Mouse (Mus musculus): ENCODE results near the gene Tpte. TPM values are rescaled to one million over a fixed set of nuclear protein-coding genes. Genes with fewer than 3 reads are reported as not detected.
"Not testable (repeated sequence)": the region's sequence is repeated elsewhere in the genome, so short reads cannot be mapped to it uniquely, and the experiment has no call there.

Gene Tpte
- total and polyA plus RNA-seq, 3 experiments, result not detected

- Histone ChIP-seq H3K9me3 (replicated peaks; ENCODE audit: insufficient read depth, low read length) (no peaks in the 10 kb centered on the region), H3K36me3 (ENCODE audit: control insufficient read depth in 1 of 2, insufficient read depth in 2 of 2, low read length in 2 of 2) (no peaks in the 10 kb centered on the region), H3K4me3 (ENCODE audit: control insufficient read depth in 1 of 2, insufficient read depth in 1 of 2, low read depth in 2 of 2, low read length in 2 of 2) (no peak overlapping the region), H3K79me2 (ENCODE audit: control insufficient read depth, insufficient read depth, low read length, poor library complexity) (no peaks in the 10 kb centered on the region), H3K27ac (ENCODE audit: control insufficient read depth, low read depth, low read length) (no peak overlapping the region), H3K27me3 (ENCODE audit: control insufficient read depth in 1 of 2, insufficient read depth in 2 of 2, low read length in 2 of 2) (peaks cover 0 to 6% of the 10 kb centered on the region in 2 experiments; a peak in 3 of 4 replicates), H3K4me1 (ENCODE audit: control insufficient read depth in 1 of 2, insufficient read depth in 2 of 2, low read length in 2 of 2) (no peaks in the 10 kb centered on the region), H3K9ac (ENCODE audit: control insufficient read depth, low read depth, low read length, poor library complexity, severe bottlenecking) (no peak overlapping the region)
- no peak for DNase-seq (ENCODE audit: low read depth, low spot score)
- TF ChIP-seq MYC (IDR thresholded peaks at IDR 0.05; ENCODE audit: low read depth, low read length) (no peak), SIN3A (IDR thresholded peaks at IDR 0.05; ENCODE audit: low read length) (no peak), CHD1 (IDR thresholded peaks at IDR 0.05; ENCODE audit: low read depth, low read length) (no peak), HCFC1 (IDR thresholded peaks at IDR 0.05; ENCODE audit: low read depth, low read length) (no peak), MYB (IDR thresholded peaks at IDR 0.05; ENCODE audit: low read depth, low read length) (no peak), POLR2AphosphoS5 (IDR thresholded peaks at IDR 0.05; ENCODE audit: borderline replicate concordance, low read depth, low read length) (no peak), NELFE (IDR thresholded peaks at IDR 0.05; ENCODE audit: low read depth, low read length) (no peak), ZNF384 (IDR thresholded peaks at IDR 0.05; ENCODE audit: low read depth, low read length) (no peak), TCF12 (IDR thresholded peaks at IDR 0.05; ENCODE audit: low read depth, low read length) (no peak), ZMIZ1 (IDR thresholded peaks at IDR 0.05; ENCODE audit: low read depth, low read length) (no peak)
Measured at GRCm38 (mm10) chr8:22302326-22302725, 19.1 kb downstream of the Tpte start.

- no peak for DNase-seq (ENCODE audit: low read depth, low spot score)
- Histone ChIP-seq H3K4me3 (ENCODE audit: control insufficient read depth in 1 of 2, insufficient read depth in 1 of 2, low read depth in 2 of 2, low read length in 2 of 2) (no peak overlapping the region), H3K79me2 (ENCODE audit: control insufficient read depth, insufficient read depth, low read length, poor library complexity) (no peaks in the 10 kb centered on the region), H3K9ac (ENCODE audit: control insufficient read depth, low read depth, low read length, poor library complexity, severe bottlenecking) (no peak overlapping the region), H3K36me3 (ENCODE audit: control insufficient read depth in 1 of 2, insufficient read depth in 2 of 2, low read length in 2 of 2) (no peaks in the 10 kb centered on the region), H3K27ac (ENCODE audit: control insufficient read depth, low read depth, low read length) (no peak overlapping the region), H3K9me3 (replicated peaks; ENCODE audit: insufficient read depth, low read length) (no peaks in the 10 kb centered on the region), H3K27me3 (ENCODE audit: control insufficient read depth in 1 of 2, insufficient read depth in 2 of 2, low read length in 2 of 2) (peaks cover 0 to 4% of the 10 kb centered on the region in 2 experiments; a peak in 3 of 4 replicates), H3K4me1 (ENCODE audit: control insufficient read depth in 1 of 2, insufficient read depth in 2 of 2, low read length in 2 of 2) (no peaks in the 10 kb centered on the region)
- TF ChIP-seq RCOR1 (IDR thresholded peaks at IDR 0.05; ENCODE audit: low read depth, low read length), result no peak
- TF ChIP-seq CHD2 (IDR thresholded peaks at IDR 0.05; ENCODE audit: low read length), result no peak
- TF ChIP-seq ZMIZ1 (IDR thresholded peaks at IDR 0.05; ENCODE audit: low read depth, low read length), result no peak
- no peak for TF ChIP-seq E2F4 (IDR thresholded peaks at IDR 0.05; ENCODE audit: borderline replicate concordance, low read depth, low read length)
- no peak for TF ChIP-seq CHD1 (IDR thresholded peaks at IDR 0.05; ENCODE audit: low read depth, low read length)
- TF ChIP-seq MAZ (IDR thresholded peaks at IDR 0.05; ENCODE audit: low read depth, low read length), result no peak
- no peak for TF ChIP-seq MYB (IDR thresholded peaks at IDR 0.05; ENCODE audit: low read depth, low read length)
- no peak for TF ChIP-seq MAFK (IDR thresholded peaks at IDR 0.05; ENCODE audit: borderline replicate concordance, low read depth, low read length)
- TF ChIP-seq POLR2AphosphoS5 (IDR thresholded peaks at IDR 0.05; ENCODE audit: borderline replicate concordance, low read depth, low read length), result no peak
- no peak for TF ChIP-seq ZC3H11A (IDR thresholded peaks at IDR 0.05; ENCODE audit: low read depth, low read length)
- no peak for TF ChIP-seq TCF12 (IDR thresholded peaks at IDR 0.05; ENCODE audit: low read depth, low read length)
- no peak for TF ChIP-seq POLR2AphosphoS2 (IDR thresholded peaks at IDR 0.05; ENCODE audit: low read length)
- no peak for TF ChIP-seq USF2 (IDR thresholded peaks at IDR 0.05; ENCODE audit: borderline replicate concordance in 1 of 2, insufficient read depth in 1 of 2, low read depth in 1 of 2, low read length in 2 of 2)
- no peak for TF ChIP-seq ETS1 (IDR thresholded peaks at IDR 0.05; ENCODE audit: low read depth, low read length)
- no peak for TF ChIP-seq HCFC1 (IDR thresholded peaks at IDR 0.05; ENCODE audit: low read depth, low read length)
Measured at GRCm38 (mm10) chr8:22302896-22303306, 19.7 kb downstream of the Tpte start.

GRCm38 (mm10) chr8:22304045-22304444, 20.8 kb downstream of the Tpte start:
- not testable (repeated sequence) for H3K79me2 ChIP-seq (ENCODE audit: control insufficient read depth, insufficient read depth, low read length, poor library complexity); H3K9me3 ChIP-seq (replicated peaks; ENCODE audit: insufficient read depth, low read length); H3K4me1 ChIP-seq (ENCODE audit: control insufficient read depth in 1 of 2, insufficient read depth in 2 of 2, low read length in 2 of 2); H3K4me3 ChIP-seq (ENCODE audit: control insufficient read depth in 1 of 2, insufficient read depth in 1 of 2, low read depth in 2 of 2, low read length in 2 of 2); H3K9ac ChIP-seq (ENCODE audit: control insufficient read depth, low read depth, low read length, poor library complexity, severe bottlenecking); H3K36me3 ChIP-seq (ENCODE audit: control insufficient read depth in 1 of 2, insufficient read depth in 2 of 2, low read length in 2 of 2); DNase-seq (ENCODE audit: low read depth, low spot score); H3K27ac ChIP-seq (ENCODE audit: control insufficient read depth, low read depth, low read length); H3K27me3 ChIP-seq (ENCODE audit: control insufficient read depth in 1 of 2, insufficient read depth in 2 of 2, low read length in 2 of 2)

All from MEL (cell line).